Mouse (Mus musculus) forebrain, embryonic 15.5 days (tissue): ENCODE measurements at regions not wholly inside any gene's neighbourhood (a gene's known extent, or its start where the extent isn't known, plus 50 kb on each side); places are given as distances from the start of the nearest gene placed in this dataset.

ENCODE experiments used
- ATAC-seq: fragments of 200-750 bp; cut with Nextera tagmentation; replicated peaks from 2 replicates; pipeline ENCODE4 v1.8.0; 2017; ENCODE audit warnings: mild to moderate bottlenecking, moderate TSS enrichment, moderate library complexity
- H3K27ac ChIP-seq: fragments of 300-500 bp; sonication (generic); replicated peaks from 2 replicates; pipeline ENCODE4 v1.5.1; 2015; ENCODE audit warnings: mild to moderate bottlenecking, inconsistent platforms
- H3K27me3 ChIP-seq: fragments of 300-500 bp; sonication (generic); 2 replicates; pipeline ENCODE4 v1.6.1; 2015; ENCODE audit warnings: inconsistent platforms
- H3K36me3 ChIP-seq: fragments of 300-500 bp; sonication (generic); 2 replicates; pipeline ENCODE4 v1.6.1; 2015; ENCODE audit warnings: mild to moderate bottlenecking, inconsistent platforms
- H3K4me1 ChIP-seq: fragments of 300-500 bp; sonication (generic); 2 replicates; pipeline ENCODE4 v1.6.1; 2015; ENCODE audit warnings: inconsistent platforms
- H3K4me2 ChIP-seq: fragments of 300-500 bp; sonication (generic); replicated peaks from 2 replicates; pipeline ENCODE4 v1.6.1; 2015; ENCODE audit warnings: mild to moderate bottlenecking, inconsistent platforms
- H3K4me3 ChIP-seq: fragments of 300-500 bp; sonication (generic); 2 replicates; pipeline ENCODE4 v1.5.1; 2015; ENCODE audit warnings: mild to moderate bottlenecking, inconsistent platforms
- H3K9ac ChIP-seq: fragments of 300-500 bp; sonication (generic); replicated peaks from 2 replicates; pipeline ENCODE4 v1.6.1; 2015; ENCODE audit warnings: mild to moderate bottlenecking, inconsistent platforms
- H3K9me3 ChIP-seq: fragments of 300-500 bp; sonication (generic); 2 replicates; pipeline ENCODE4 v1.6.1; 2016; ENCODE audit warnings: inconsistent platforms
- WGBS: fragments of 180-500 bp; shearing (Covaris S2); methylation state at CpG from one replicate; pipeline ENCODE4 v1.1.7; 2015; ENCODE audit warnings: mixed read lengths; 5-methylcytosine and 5-hydroxymethylcytosine counted together

DNA sequence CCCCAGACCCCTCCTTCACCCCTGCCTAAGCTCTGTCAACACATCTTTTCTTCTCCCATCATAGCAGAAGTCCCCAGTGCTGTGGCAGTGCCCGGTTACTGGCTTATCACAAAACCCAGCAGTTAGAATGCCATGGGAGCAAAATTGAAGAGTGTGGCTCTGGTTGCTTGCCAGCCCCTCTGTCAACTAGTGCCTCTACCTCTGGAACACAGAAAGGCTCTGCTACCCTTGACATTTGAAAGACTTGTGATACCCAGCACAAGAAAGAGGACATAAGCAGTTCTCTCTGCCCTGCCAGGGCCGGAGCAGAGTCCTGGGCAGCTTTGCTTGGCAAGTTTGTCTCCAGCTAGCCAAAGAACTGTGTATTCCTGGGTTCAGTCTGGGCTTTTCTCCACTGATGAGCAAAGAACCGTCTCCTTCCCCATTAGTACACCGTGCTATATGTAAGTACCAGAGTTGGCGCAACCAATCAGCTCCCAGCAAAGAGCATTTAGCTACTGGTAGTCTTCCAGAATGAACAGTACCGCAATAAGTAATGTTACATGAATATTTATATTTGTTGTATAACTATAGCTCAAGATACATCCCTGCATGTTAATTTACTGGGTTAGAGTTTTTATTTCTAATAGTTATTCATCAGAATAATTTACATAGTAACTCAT lies 137.5 kb upstream of the Arg1 start:
- H3K36me3 ChIP-seq, result no peaks in the 10 kb centered on the region
- H3K9ac ChIP-seq, result no peak overlapping the region
- no peaks in the 10 kb centered on the region for H3K27me3 ChIP-seq
- no peak overlapping the region for H3K27ac ChIP-seq
- 90% methylated on average over 6 of the region's 6 CpGs for WGBS
- H3K9me3 ChIP-seq, result no peaks in the 10 kb centered on the region
- H3K4me3 ChIP-seq, result no peak overlapping the region
- no peak for ATAC-seq
- no peak overlapping the region for H3K4me2 ChIP-seq
- H3K4me1 ChIP-seq, result no peaks in the 10 kb centered on the region

DNA sequence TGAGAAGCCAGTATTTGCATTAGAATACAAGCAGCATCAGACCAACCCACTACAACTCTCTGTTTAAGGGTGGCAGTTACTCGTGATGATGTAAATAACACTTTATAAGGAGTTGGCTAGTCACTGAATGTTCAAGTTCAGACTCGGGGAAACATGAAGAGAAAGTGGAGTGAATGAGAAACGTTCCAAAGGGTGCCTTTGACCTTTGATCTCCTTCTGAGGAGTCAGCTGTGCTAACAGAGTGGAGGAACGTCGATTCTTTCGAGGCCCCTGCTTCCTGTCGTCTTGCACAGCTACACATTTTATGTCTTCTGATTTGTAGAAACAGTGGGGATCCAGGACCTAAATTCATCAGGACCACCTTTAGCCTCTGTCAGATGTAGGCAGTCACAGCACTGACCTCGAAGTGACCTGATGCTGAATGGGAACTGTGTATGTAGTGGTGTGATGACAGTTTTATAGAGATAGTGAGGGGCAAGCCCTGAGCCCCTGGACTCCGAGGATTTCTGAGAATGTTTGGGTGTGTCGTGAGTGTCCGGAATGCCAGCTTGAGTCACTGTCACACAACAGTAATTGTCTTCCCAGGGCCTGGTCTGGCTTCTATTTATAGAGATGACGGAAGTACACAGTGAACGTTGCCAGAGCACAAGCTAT lies 134.2 kb upstream of the Arg1 start:
- Histone ChIP-seq H3K27ac (no peak overlapping the region), H3K9ac (no peak overlapping the region), H3K4me3 (no peak overlapping the region), H3K9me3 (no peaks in the 10 kb centered on the region), H3K4me2 (no peak overlapping the region), H3K4me1 (no peaks in the 10 kb centered on the region), H3K27me3 (no peaks in the 10 kb centered on the region), H3K36me3 (no peaks in the 10 kb centered on the region)
- WGBS, result 67% methylated on average over 13 of the region's 13 CpGs
- ATAC-seq, result no peak

DNA sequence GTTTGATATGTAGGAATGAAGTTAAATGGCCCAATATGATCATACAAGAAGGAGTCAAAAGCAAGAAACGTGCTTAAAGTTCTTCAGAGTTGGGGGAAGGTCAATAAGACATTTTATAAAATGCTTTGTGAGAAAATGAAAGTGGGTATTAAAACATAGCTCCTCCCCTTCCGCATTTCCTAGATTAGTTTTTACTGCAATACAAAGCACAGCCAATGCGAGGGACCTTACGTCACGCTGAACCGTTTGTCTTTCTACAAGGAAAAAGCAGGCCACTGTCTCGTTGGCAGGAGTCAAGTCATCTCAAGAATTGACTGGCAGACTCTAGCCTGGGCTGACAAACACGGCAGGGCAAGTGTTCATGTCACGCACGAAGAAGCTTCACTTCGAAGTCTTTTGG lies 131.4 kb upstream of the Arg1 start:
- Histone ChIP-seq H3K4me2 (no peak overlapping the region), H3K4me1 (no peaks in the 10 kb centered on the region), H3K27ac (no peak overlapping the region), H3K36me3 (no peaks in the 10 kb centered on the region), H3K4me3 (no peak overlapping the region), H3K9ac (no peak overlapping the region), H3K9me3 (no peaks in the 10 kb centered on the region), H3K27me3 (no peaks in the 10 kb centered on the region)
- 88% methylated on average over 11 of the region's 11 CpGs for WGBS
- ATAC-seq, result no peak

DNA sequence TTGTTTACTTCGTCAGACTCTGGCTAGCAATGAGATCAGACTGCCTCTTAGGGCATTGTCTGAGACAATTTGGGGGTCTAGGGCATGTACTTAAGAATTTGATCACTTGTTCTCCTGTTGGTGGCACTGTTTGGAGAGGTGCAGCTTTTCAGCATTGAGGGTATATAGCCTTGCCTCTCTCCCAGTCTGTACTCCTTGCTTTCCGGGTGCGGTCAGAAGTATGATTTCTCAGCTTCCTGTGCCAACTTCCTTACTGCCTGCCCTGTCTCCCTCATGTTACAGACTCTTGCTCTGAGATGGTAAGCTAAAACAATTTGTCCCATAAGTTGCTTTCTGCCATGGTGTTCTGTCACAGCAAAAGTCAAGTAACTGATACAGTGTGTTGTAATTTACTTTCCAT lies 124.7 kb upstream of the Arg1 start:
- Histone ChIP-seq H3K9ac (no peak overlapping the region), H3K4me1 (no peaks in the 10 kb centered on the region), H3K27ac (no peak overlapping the region), H3K9me3 (no peaks in the 10 kb centered on the region; the same call in 1 of the 2 replicates), H3K36me3 (no peaks in the 10 kb centered on the region), H3K27me3 (no peaks in the 10 kb centered on the region), H3K4me2 (no peak overlapping the region), H3K4me3 (no peak overlapping the region)
- WGBS, result 65% methylated on average over 3 of the region's 3 CpGs
- no peak for ATAC-seq

DNA sequence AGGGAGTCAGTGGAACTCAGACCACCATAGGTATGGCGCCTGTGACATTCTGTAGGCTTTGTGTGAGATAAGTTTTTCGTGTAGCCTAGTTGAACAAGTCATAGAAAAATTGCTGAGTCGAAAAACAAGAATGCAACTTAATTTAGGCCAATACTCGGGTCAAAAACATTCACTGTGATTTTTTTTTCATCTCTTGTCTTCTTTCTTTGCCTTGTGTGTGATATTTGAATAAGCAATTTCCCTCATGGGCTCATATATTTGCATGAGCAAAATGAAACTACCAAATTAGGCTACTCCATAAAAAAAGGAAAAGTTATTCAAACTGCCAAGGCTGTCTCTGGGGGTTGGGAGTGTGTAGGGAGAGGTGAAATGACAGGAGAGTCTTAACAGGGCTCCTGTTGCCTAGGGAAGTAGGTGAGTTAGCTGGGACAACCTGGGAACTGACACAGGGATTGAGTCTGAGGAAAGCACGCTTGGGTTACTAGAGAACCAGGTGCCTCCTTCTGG lies 124.1 kb upstream of the Arg1 start:
- no peak overlapping the region for H3K4me3 ChIP-seq
- H3K27me3 ChIP-seq, result no peaks in the 10 kb centered on the region
- no peaks in the 10 kb centered on the region for H3K4me1 ChIP-seq
- WGBS, result 80% methylated on average over 5 of the region's 5 CpGs
- ATAC-seq, result no peak
- no peaks in the 10 kb centered on the region; the same call in 1 of the 2 replicates for H3K9me3 ChIP-seq
- H3K27ac ChIP-seq, result no peak overlapping the region
- H3K4me2 ChIP-seq, result no peak overlapping the region
- no peak overlapping the region for H3K9ac ChIP-seq
- no peaks in the 10 kb centered on the region for H3K36me3 ChIP-seq

DNA sequence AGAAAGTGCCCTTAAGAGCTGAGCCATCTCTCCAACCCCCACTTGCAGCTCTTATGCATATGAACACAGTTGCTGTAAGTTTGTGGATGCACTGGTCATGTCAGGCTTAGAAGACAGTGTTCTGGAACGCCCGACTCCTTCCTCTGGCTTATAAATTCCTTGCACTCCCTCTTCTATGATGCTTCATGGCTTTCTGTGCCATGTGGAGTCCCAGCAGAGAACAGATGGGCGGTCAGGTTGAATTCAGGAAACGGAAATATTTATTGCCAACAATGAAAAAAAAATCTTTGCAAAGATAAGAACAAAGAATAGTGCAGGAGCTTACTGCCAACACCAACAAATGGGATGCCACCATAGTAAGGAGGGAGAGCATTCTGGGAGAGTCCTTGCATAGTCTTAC lies 113.9 kb upstream of the Arg1 start:
- no peaks in the 10 kb centered on the region for H3K36me3 ChIP-seq
- no peak overlapping the region for H3K4me2 ChIP-seq
- no peak overlapping the region for H3K27ac ChIP-seq
- 94% methylated on average over 4 of the region's 4 CpGs for WGBS
- no peak for ATAC-seq
- no peaks in the 10 kb centered on the region for H3K27me3 ChIP-seq
- no peaks in the 10 kb centered on the region for H3K9me3 ChIP-seq
- H3K9ac ChIP-seq, result no peak overlapping the region
- H3K4me3 ChIP-seq, result no peak overlapping the region
- no peaks in the 10 kb centered on the region for H3K4me1 ChIP-seq

DNA sequence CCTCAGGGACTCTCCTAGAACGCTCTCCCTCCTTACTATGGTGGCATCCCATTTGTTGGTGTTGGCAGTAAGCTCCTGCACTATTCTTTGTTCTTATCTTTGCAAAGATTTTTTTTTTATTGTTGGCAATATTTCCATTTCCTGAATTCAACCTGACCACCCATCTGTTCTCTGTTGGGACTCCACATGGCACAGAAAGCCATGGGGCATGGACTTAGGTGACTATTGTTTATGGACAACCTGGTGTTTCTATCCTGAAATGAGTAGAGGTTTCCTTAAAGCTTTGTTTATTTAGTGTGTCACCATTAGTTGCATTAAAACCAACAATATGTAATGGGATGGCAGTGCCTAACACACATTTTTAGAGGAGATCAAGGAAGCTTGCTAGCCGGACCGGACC lies 112.6 kb upstream of the Arg1 start:
- Histone ChIP-seq H3K9me3 (no peaks in the 10 kb centered on the region), H3K4me3 (no peak overlapping the region), H3K27me3 (no peaks in the 10 kb centered on the region), H3K36me3 (no peaks in the 10 kb centered on the region), H3K4me2 (no peak overlapping the region), H3K27ac (no peak overlapping the region), H3K4me1 (no peaks in the 10 kb centered on the region), H3K9ac (no peak overlapping the region)
- no peak for ATAC-seq
- 90% methylated on average over 3 of the region's 3 CpGs for WGBS

DNA sequence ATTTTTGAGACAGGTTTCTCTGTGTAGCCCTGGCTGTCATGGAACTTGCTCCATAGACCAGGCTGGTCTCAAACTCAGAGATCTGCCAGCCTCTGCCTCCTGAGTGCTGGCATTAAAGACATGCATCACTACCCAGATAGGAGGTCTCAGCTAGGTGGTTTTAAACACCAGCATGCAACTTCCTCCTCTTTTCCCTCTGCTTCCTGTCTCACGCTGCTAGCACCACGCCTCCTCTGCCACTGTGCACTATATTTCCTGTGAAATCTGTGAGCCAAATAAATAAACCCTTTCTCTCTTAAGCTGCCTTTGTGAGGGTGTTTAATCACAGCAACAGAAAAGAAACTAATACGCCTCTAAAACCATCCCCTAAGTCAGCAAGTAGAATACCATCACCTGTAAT lies 109.6 kb upstream of the Arg1 start:
- H3K9me3 ChIP-seq, result no peaks in the 10 kb centered on the region
- no peaks in the 10 kb centered on the region for H3K4me1 ChIP-seq
- no peaks in the 10 kb centered on the region for H3K27me3 ChIP-seq
- H3K4me3 ChIP-seq, result no peak overlapping the region
- no peak overlapping the region for H3K4me2 ChIP-seq
- no peak overlapping the region for H3K9ac ChIP-seq
- WGBS, result 90% methylated on average over 3 of the region's 3 CpGs
- H3K36me3 ChIP-seq, result no peaks in the 10 kb centered on the region
- ATAC-seq, result no peak
- no peak overlapping the region for H3K27ac ChIP-seq

DNA sequence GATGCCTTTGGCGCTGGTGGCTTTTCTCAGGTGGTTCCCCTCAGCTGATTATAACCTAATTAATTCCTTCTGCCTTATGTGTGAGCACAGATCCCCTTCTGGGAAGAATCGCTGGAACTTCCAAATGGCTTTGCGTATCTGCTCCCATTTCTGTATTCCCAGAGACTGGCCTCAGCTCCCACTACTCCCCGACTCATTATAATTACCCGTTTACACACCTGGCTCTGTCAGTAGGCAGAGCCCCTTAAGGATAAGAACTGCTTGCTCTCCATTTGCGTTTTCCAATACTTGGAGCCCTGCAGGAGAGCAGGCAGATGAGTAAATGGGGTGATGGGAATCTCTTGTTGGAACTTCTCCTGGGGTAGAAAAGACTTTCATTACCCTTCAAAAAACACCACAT lies 108.1 kb upstream of the Arg1 start:
- WGBS, result 84% methylated on average over 6 of the region's 6 CpGs
- no peak for ATAC-seq

DNA sequence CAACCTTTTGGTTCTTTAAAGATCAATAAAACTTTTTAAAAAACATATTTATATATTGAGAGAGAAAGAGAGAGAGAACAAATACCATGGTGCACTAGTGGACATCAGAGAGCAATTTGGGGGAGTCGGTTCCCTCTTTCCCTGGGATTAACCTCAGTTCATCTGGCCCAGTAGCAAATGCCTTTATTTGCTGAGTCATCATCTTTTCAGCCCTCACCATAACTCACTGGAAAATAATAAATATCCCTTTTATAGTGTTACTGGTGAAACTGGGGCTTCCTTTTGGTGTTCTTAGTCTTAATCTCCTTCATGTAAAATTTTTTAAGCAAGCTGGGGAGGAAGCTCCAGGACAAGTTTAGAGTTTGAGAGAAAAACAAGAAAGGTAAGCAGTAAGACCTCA lies 105.3 kb upstream of the Arg1 start:
- 0 out of 2 replicates have a peak, but pooled peaks cover 3% of the 10 kb centered on the region for H3K9me3 ChIP-seq
- no peaks in the 10 kb centered on the region for H3K36me3 ChIP-seq
- ATAC-seq, result no peak
- no peaks in the 10 kb centered on the region for H3K27me3 ChIP-seq
- no peak overlapping the region for H3K4me3 ChIP-seq
- WGBS, result 81% methylated on average over 1 of the region's 1 CpGs
- H3K4me1 ChIP-seq, result no peaks in the 10 kb centered on the region
- H3K4me2 ChIP-seq, result no peak overlapping the region
- H3K27ac ChIP-seq, result no peak overlapping the region
- H3K9ac ChIP-seq, result no peak overlapping the region

More for the DNA sequence above, 108.1 kb upstream of the Arg1 start:
- no peak overlapping the region for H3K27ac ChIP-seq
- no peaks in the 10 kb centered on the region for H3K4me1 ChIP-seq
- H3K4me3 ChIP-seq, result no peak overlapping the region
- H3K36me3 ChIP-seq, result no peaks in the 10 kb centered on the region
- no peaks in the 10 kb centered on the region for H3K9me3 ChIP-seq
- no peak overlapping the region for H3K4me2 ChIP-seq
- H3K9ac ChIP-seq, result no peak overlapping the region
- no peaks in the 10 kb centered on the region for H3K27me3 ChIP-seq

DNA sequence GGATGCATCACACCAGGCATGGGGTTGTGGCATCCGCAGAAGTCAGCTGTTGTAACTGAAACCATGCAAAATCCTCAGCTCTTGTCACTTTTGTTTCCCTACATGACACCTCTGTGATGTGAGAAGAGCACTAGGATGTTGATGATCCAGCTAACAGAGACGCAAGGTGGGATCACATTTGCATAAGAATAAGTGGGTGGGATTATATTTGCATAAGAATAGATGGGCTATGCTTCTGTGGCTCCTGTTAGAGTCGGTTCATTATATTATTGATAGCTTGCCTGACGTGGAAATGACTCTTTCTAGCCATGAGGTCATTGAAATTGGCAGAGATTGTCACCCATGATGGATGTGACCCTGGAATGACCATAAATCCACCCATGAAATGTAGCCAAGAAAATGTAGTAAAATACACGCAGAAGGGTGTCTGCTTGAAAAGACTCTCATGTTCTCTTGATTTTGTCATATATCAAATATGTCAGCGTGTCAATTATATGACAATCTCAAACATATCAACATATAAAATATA lies 102.2 kb upstream of the Arg1 start:
- Histone ChIP-seq H3K9me3 (0 out of 2 replicates have a peak, but pooled peaks cover 3% of the 10 kb centered on the region), H3K9ac (no peak overlapping the region), H3K4me3 (no peak overlapping the region), H3K27me3 (no peaks in the 10 kb centered on the region), H3K36me3 (no peaks in the 10 kb centered on the region), H3K4me2 (no peak overlapping the region), H3K27ac (peak overlapping the region; percentile 22; the same call in 1 of the 2 replicates), H3K4me1 (no peaks in the 10 kb centered on the region)
- WGBS, result 32% methylated on average over 6 of the region's 6 CpGs
- ATAC-seq, result no peak

DNA sequence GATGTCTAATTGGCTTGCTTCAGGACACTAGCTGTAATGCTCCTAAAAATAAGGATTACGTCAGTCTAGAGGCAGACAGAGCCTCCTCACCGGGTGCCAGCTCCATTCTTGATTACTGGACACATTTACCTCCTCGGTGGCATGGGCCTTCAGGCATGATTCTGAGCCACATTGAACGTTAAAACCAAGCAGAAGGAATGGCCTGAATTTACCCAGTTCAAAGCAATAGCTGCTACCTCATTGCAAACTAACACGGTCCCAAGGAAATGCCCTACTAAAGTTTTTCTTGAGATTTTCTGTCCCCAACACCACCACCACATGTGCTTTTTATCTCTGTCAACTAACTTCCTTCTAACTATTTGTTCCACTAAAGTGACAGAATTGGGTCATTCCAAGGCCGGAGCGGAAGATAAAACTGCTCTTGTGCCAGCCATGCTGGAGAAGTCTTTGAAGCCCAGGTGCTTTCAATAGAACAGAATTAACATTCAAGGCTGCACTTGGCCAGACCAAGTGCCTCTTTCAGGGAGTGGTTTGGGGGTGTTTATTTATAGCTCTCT lies 96.4 kb upstream of the Arg1 start:
- no peak overlapping the region for H3K4me2 ChIP-seq
- H3K36me3 ChIP-seq, result no peaks in the 10 kb centered on the region
- 0 out of 2 replicates have a peak, but pooled peaks cover 3% of the 10 kb centered on the region for H3K9me3 ChIP-seq
- no peaks in the 10 kb centered on the region for H3K27me3 ChIP-seq
- peak overlapping the region; percentile 70 for H3K27ac ChIP-seq
- WGBS, result 17% methylated on average over 7 of the region's 7 CpGs
- H3K4me3 ChIP-seq, result no peak overlapping the region
- peaks cover 8% of the 10 kb centered on the region; the same call in 1 of the 2 replicates for H3K4me1 ChIP-seq
- ATAC-seq, result peak; percentile 91
- H3K9ac ChIP-seq, result no peak overlapping the region
